Mouse (Mus musculus) brown adipose tissue, adult 24 weeks (tissue): ENCODE measurements around the gene Fam172a. TPM values are rescaled to one million over a fixed set of nuclear protein-coding genes. Genes with fewer than 3 reads are reported as not detected.

ENCODE experiments used
- H3K27ac ChIP-seq: fragments of 200-500 bp; replicated peaks from 2 replicates; pipeline ENCODE4 v1.5.1; 2012; ENCODE audit warnings: low read depth, mild to moderate bottlenecking, low read length
- H3K4me1 ChIP-seq: fragments of 200-500 bp; 2 replicates; pipeline ENCODE4 v1.6.1; 2012; ENCODE audit warnings: low read length, mixed read lengths; ENCODE audit not compliant: control insufficient read depth, insufficient read depth, insufficient read length
- H3K4me3 ChIP-seq: fragments of 200-500 bp; 2 replicates; pipeline ENCODE4 v1.5.1; 2012; ENCODE audit warnings: low read depth, mild to moderate bottlenecking, low read length, moderate library complexity; ENCODE audit not compliant: insufficient read depth
- polyA plus RNA-seq: library from polyadenylated mRNA; stranded (reverse); fragments of >200 nt; gene quantifications from 2 replicates; pipeline ENCODE4 v1.2.4, GENCODE M21; 2012; ENCODE audit not compliant: missing spikeins, insufficient read depth, insufficient read length

The Fam172a gene
- polyA plus RNA-seq, 1 experiment = 7.9 TPM

GRCm38 (mm10) chr13:78104851-78105250 is 403.0 kb downstream of the Fam172a start:
- Histone ChIP-seq H3K4me3 (no peak overlapping the region), H3K4me1 (no peaks in the 10 kb centered on the region), H3K27ac (no peak overlapping the region)

GRCm38 (mm10) chr13:78110648-78111047 is 408.8 kb downstream of the Fam172a start:
- no peak overlapping the region for H3K27ac ChIP-seq
- no peak overlapping the region for H3K4me3 ChIP-seq
- H3K4me1 ChIP-seq = no peaks in the 10 kb centered on the region

- Histone ChIP-seq H3K4me1 (no peaks in the 10 kb centered on the region), H3K4me3 (no peak overlapping the region), H3K27ac (no peak overlapping the region)
Measured at GRCm38 (mm10) chr13:78113978-78114377, 412.1 kb downstream of the Fam172a start.

- Histone ChIP-seq H3K4me3 (no peak overlapping the region), H3K4me1 (no peaks in the 10 kb centered on the region), H3K27ac (no peak overlapping the region)
Measured at GRCm38 (mm10) chr13:78118715-78119114, 416.9 kb downstream of the Fam172a start.

GRCm38 (mm10) chr13:78121991-78122390 is 420.2 kb downstream of the Fam172a start:
- Histone ChIP-seq H3K4me1 (no peaks in the 10 kb centered on the region), H3K27ac (no peak overlapping the region), H3K4me3 (no peak overlapping the region)

GRCm38 (mm10) chr13:78123911-78124426 is 422.1 kb downstream of the Fam172a start:
- no peaks in the 10 kb centered on the region for H3K4me1 ChIP-seq

GRCm38 (mm10) chr13:78157465-78157864 is 455.6 kb downstream of the Fam172a start:
- Histone ChIP-seq H3K27ac (no peak overlapping the region), H3K4me3 (no peak overlapping the region), H3K4me1 (no peaks in the 10 kb centered on the region)

More at GRCm38 (mm10) chr13:78123911-78124426, 422.1 kb downstream of the Fam172a start:
- H3K27ac ChIP-seq = no peak overlapping the region
- no peak overlapping the region for H3K4me3 ChIP-seq

- Histone ChIP-seq H3K4me1 (no peaks in the 10 kb centered on the region), H3K4me3 (no peak overlapping the region)
Measured at GRCm38 (mm10) chr13:78162149-78162548, 460.3 kb downstream of the Fam172a start.

GRCm38 (mm10) chr13:78163087-78163958 is 461.5 kb downstream of the Fam172a start:
- H3K27ac ChIP-seq = no peak overlapping the region
- no peaks in the 10 kb centered on the region for H3K4me1 ChIP-seq
- peak overlapping the region; percentile 86 for H3K4me3 ChIP-seq

More at GRCm38 (mm10) chr13:78162149-78162548, 460.3 kb downstream of the Fam172a start:
- no peak overlapping the region for H3K27ac ChIP-seq

GRCm38 (mm10) chr13:78164941-78165340 is 463.1 kb downstream of the Fam172a start:
- Histone ChIP-seq H3K4me3 (no peak overlapping the region), H3K4me1 (no peaks in the 10 kb centered on the region), H3K27ac (no peak overlapping the region)

- H3K4me1 ChIP-seq = no peaks in the 10 kb centered on the region
- no peak overlapping the region for H3K4me3 ChIP-seq
- H3K27ac ChIP-seq = no peak overlapping the region
Measured at GRCm38 (mm10) chr13:78168166-78168565, 466.3 kb downstream of the Fam172a start.

GRCm38 (mm10) chr13:78171320-78171719 is 469.5 kb downstream of the Fam172a start:
- H3K4me1 ChIP-seq = no peaks in the 10 kb centered on the region
- H3K4me3 ChIP-seq = no peak overlapping the region
- H3K27ac ChIP-seq = no peak overlapping the region

- H3K4me1 ChIP-seq = no peaks in the 10 kb centered on the region
- no peak overlapping the region for H3K27ac ChIP-seq
- H3K4me3 ChIP-seq = no peak overlapping the region
Measured at GRCm38 (mm10) chr13:78171984-78172636, 470.3 kb downstream of the Fam172a start.

GRCm38 (mm10) chr13:78172861-78173260 is 471.0 kb downstream of the Fam172a start:
- Histone ChIP-seq H3K4me3 (no peak overlapping the region), H3K4me1 (no peaks in the 10 kb centered on the region), H3K27ac (no peak overlapping the region)

- Histone ChIP-seq H3K4me3 (no peak overlapping the region), H3K4me1 (no peaks in the 10 kb centered on the region), H3K27ac (no peak overlapping the region)
Measured at GRCm38 (mm10) chr13:78174191-78174590, 472.4 kb downstream of the Fam172a start.
